Mouse (Mus musculus) midbrain, embryonic 12.5 days (tissue): Measurements from ENCODE around the gene Mamdc2. TPM values are rescaled to one million over a fixed set of nuclear protein-coding genes. Genes with fewer than 3 reads are reported as not detected.

Source experiments
- ATAC-seq: fragments of 200-750 bp; cut with Nextera tagmentation; 2 replicates; pipeline ENCODE4 v1.8.0; 2017; ENCODE audit warnings: low read depth, moderate TSS enrichment, moderate library complexity; ENCODE audit not compliant: low FRiP score
- H3K27ac ChIP-seq: fragments of 300-500 bp; sonication (generic); replicated peaks from 2 replicates; pipeline ENCODE4 v1.5.1; 2016; ENCODE audit warnings: mild to moderate bottlenecking
- H3K27me3 ChIP-seq: fragments of 300-500 bp; sonication (generic); 2 replicates; pipeline ENCODE4 v1.6.1; 2016; ENCODE audit warnings: mild to moderate bottlenecking
- H3K36me3 ChIP-seq: fragments of 300-500 bp; sonication (generic); 2 replicates; pipeline ENCODE4 v1.6.1; 2016
- H3K4me1 ChIP-seq: fragments of 300-500 bp; sonication (generic); 2 replicates; pipeline ENCODE4 v1.6.1; 2016
- H3K4me2 ChIP-seq: fragments of 300-500 bp; sonication (generic); replicated peaks from 2 replicates; pipeline ENCODE4 v1.6.1; 2016; ENCODE audit warnings: mild to moderate bottlenecking, moderate library complexity
- H3K4me3 ChIP-seq: fragments of 300-500 bp; sonication (generic); 2 replicates; pipeline ENCODE4 v1.5.1; 2016; ENCODE audit warnings: mild to moderate bottlenecking
- H3K9ac ChIP-seq: fragments of 300-500 bp; sonication (generic); replicated peaks from 2 replicates; pipeline ENCODE4 v1.6.1; 2016; ENCODE audit warnings: mild to moderate bottlenecking, moderate library complexity
- H3K9me3 ChIP-seq: fragments of 300-500 bp; sonication (generic); 2 replicates; pipeline ENCODE4 v1.6.1; 2016; ENCODE audit warnings: mild to moderate bottlenecking
- WGBS: fragments of 180-500 bp; shearing (Covaris S2); methylation state at CpG from one replicate; pipeline ENCODE4 v1.1.7; 2016; 5-methylcytosine and 5-hydroxymethylcytosine counted together
- polyA plus RNA-seq: library from polyadenylated mRNA; unstranded; fragments of >200 nt; fragmentation: Nextera tagmentation; extraction: Ambion mirVana; gene quantifications from 2 replicates; pipeline ENCODE4 v1.2.1, GENCODE M21; 2016

Gene Mamdc2
- polyA plus RNA-seq, 1 experiment from 2014 or later, result 2.5 TPM

GRCm38 (mm10) chr19:23349930-23350329 lies 98.3 kb downstream of the Mamdc2 start:
- Histone ChIP-seq H3K4me1 (no peaks in the 10 kb centered on the region), H3K27me3 (no peaks in the 10 kb centered on the region), H3K4me2 (no peak overlapping the region), H3K9ac (no peak overlapping the region), H3K27ac (no peak overlapping the region), H3K9me3 (no peaks in the 10 kb centered on the region), H3K36me3 (no peaks in the 10 kb centered on the region), H3K4me3 (no peak overlapping the region)
- WGBS, result 92% methylated on average over 2 of the region's 2 CpGs
- ATAC-seq, result no peak

GRCm38 (mm10) chr19:23342782-23343181 lies 105.5 kb downstream of the Mamdc2 start:
- Histone ChIP-seq H3K4me3 (no peak overlapping the region), H3K9me3 (no peaks in the 10 kb centered on the region), H3K27me3 (no peaks in the 10 kb centered on the region), H3K4me1 (no peaks in the 10 kb centered on the region), H3K36me3 (no peaks in the 10 kb centered on the region), H3K4me2 (no peak overlapping the region), H3K27ac (no peak overlapping the region), H3K9ac (no peak overlapping the region)
- 90% methylated on average over 3 of the region's 3 CpGs for WGBS
- no peak for ATAC-seq

GRCm38 (mm10) chr19:23332883-23333282 lies 115.4 kb downstream of the Mamdc2 start:
- no peak for ATAC-seq
- no peak overlapping the region for H3K9ac ChIP-seq

GRCm38 (mm10) chr19:23330842-23331241 lies 117.4 kb downstream of the Mamdc2 start:
- 72% methylated on average over 6 of the region's 6 CpGs for WGBS
- H3K4me2 ChIP-seq, result no peak overlapping the region
- no peaks in the 10 kb centered on the region for H3K9me3 ChIP-seq
- no peaks in the 10 kb centered on the region for H3K36me3 ChIP-seq
- no peak for ATAC-seq
- H3K4me1 ChIP-seq, result no peaks in the 10 kb centered on the region
- no peak overlapping the region for H3K27ac ChIP-seq
- no peaks in the 10 kb centered on the region for H3K27me3 ChIP-seq
- no peak overlapping the region for H3K4me3 ChIP-seq
- H3K9ac ChIP-seq, result no peak overlapping the region

More at GRCm38 (mm10) chr19:23332883-23333282, 115.4 kb downstream of the Mamdc2 start:
- Histone ChIP-seq H3K4me3 (no peak overlapping the region), H3K4me2 (no peak overlapping the region), H3K27me3 (no peaks in the 10 kb centered on the region), H3K4me1 (no peaks in the 10 kb centered on the region), H3K36me3 (no peaks in the 10 kb centered on the region), H3K9me3 (no peaks in the 10 kb centered on the region), H3K27ac (no peak overlapping the region)
- 91% methylated on average over 1 of the region's 1 CpGs for WGBS

- Histone ChIP-seq H3K4me3 (no peak overlapping the region), H3K9me3 (no peaks in the 10 kb centered on the region), H3K27me3 (no peaks in the 10 kb centered on the region), H3K4me1 (no peaks in the 10 kb centered on the region), H3K9ac (no peak overlapping the region), H3K36me3 (no peaks in the 10 kb centered on the region), H3K27ac (no peak overlapping the region), H3K4me2 (no peak overlapping the region)
- ATAC-seq, result no peak
- 92% methylated on average over 2 of the region's 2 CpGs for WGBS
Measured at GRCm38 (mm10) chr19:23329346-23329745, 118.9 kb downstream of the Mamdc2 start.

- Histone ChIP-seq H3K9ac (no peak overlapping the region), H3K4me3 (no peak overlapping the region), H3K27me3 (no peaks in the 10 kb centered on the region), H3K36me3 (no peaks in the 10 kb centered on the region), H3K27ac (no peak overlapping the region), H3K9me3 (no peaks in the 10 kb centered on the region), H3K4me1 (no peaks in the 10 kb centered on the region), H3K4me2 (no peak overlapping the region)
- 89% methylated on average over 3 of the region's 3 CpGs for WGBS
- no peak for ATAC-seq
Measured at GRCm38 (mm10) chr19:23327056-23327640, 121.1 kb downstream of the Mamdc2 start.

- Histone ChIP-seq H3K4me2 (no peak overlapping the region), H3K4me1 (no peaks in the 10 kb centered on the region), H3K4me3 (no peak overlapping the region), H3K9ac (no peak overlapping the region), H3K36me3 (no peaks in the 10 kb centered on the region), H3K9me3 (no peaks in the 10 kb centered on the region), H3K27ac (no peak overlapping the region), H3K27me3 (no peaks in the 10 kb centered on the region)
- no peak for ATAC-seq
- 90% methylated on average over 3 of the region's 3 CpGs for WGBS
Measured at GRCm38 (mm10) chr19:23323107-23323506, 125.1 kb downstream of the Mamdc2 start.

- no peak for ATAC-seq
- Histone ChIP-seq H3K9ac (no peak overlapping the region), H3K27me3 (no peaks in the 10 kb centered on the region), H3K36me3 (no peaks in the 10 kb centered on the region), H3K4me2 (no peak overlapping the region), H3K27ac (no peak overlapping the region), H3K9me3 (no peaks in the 10 kb centered on the region), H3K4me3 (no peak overlapping the region), H3K4me1 (no peaks in the 10 kb centered on the region)
- 81% methylated on average over 5 of the region's 5 CpGs for WGBS
Measured at GRCm38 (mm10) chr19:23317989-23318358, 130.3 kb downstream of the Mamdc2 start.

- H3K4me3 ChIP-seq, result no peak overlapping the region
- ATAC-seq, result no peak
- no peaks in the 10 kb centered on the region for H3K27me3 ChIP-seq
- H3K9me3 ChIP-seq, result no peaks in the 10 kb centered on the region
- no peaks in the 10 kb centered on the region for H3K36me3 ChIP-seq
- H3K4me2 ChIP-seq, result no peak overlapping the region
- no peak overlapping the region for H3K9ac ChIP-seq
- WGBS, result 77% methylated on average over 5 of the region's 5 CpGs
- no peaks in the 10 kb centered on the region for H3K4me1 ChIP-seq
- no peak overlapping the region for H3K27ac ChIP-seq
Measured at GRCm38 (mm10) chr19:23317295-23317988, 130.8 kb downstream of the Mamdc2 start.

- Histone ChIP-seq H3K27ac (no peak overlapping the region), H3K27me3 (no peaks in the 10 kb centered on the region), H3K9me3 (no peaks in the 10 kb centered on the region), H3K36me3 (no peaks in the 10 kb centered on the region), H3K4me1 (no peaks in the 10 kb centered on the region), H3K4me2 (no peak overlapping the region), H3K9ac (no peak overlapping the region), H3K4me3 (no peak overlapping the region)
- no peak for ATAC-seq
- WGBS, result 91% methylated on average over 5 of the region's 5 CpGs
Measured at GRCm38 (mm10) chr19:23316851-23317250, 131.4 kb downstream of the Mamdc2 start.

- Histone ChIP-seq H3K27ac (no peak overlapping the region), H3K9me3 (no peaks in the 10 kb centered on the region), H3K4me3 (no peak overlapping the region), H3K27me3 (no peaks in the 10 kb centered on the region), H3K36me3 (no peaks in the 10 kb centered on the region), H3K4me2 (no peak overlapping the region), H3K9ac (no peak overlapping the region), H3K4me1 (no peaks in the 10 kb centered on the region)
- WGBS, result 86% methylated on average over 2 of the region's 2 CpGs
- ATAC-seq, result no peak
Measured at GRCm38 (mm10) chr19:23309979-23310378, 138.3 kb downstream of the Mamdc2 start.

GRCm38 (mm10) chr19:23306671-23307070 lies 141.6 kb downstream of the Mamdc2 start:
- no peaks in the 10 kb centered on the region for H3K9me3 ChIP-seq
- no peaks in the 10 kb centered on the region for H3K27me3 ChIP-seq
- no peak overlapping the region for H3K27ac ChIP-seq
- H3K4me2 ChIP-seq, result no peak overlapping the region
- 85% methylated on average over 7 of the region's 7 CpGs for WGBS
- H3K36me3 ChIP-seq, result no peaks in the 10 kb centered on the region
- ATAC-seq, result no peak
- no peak overlapping the region for H3K9ac ChIP-seq
- H3K4me3 ChIP-seq, result no peak overlapping the region
- H3K4me1 ChIP-seq, result no peaks in the 10 kb centered on the region

- Histone ChIP-seq H3K27me3 (no peaks in the 10 kb centered on the region), H3K4me1 (no peaks in the 10 kb centered on the region), H3K36me3 (no peaks in the 10 kb centered on the region), H3K9ac (no peak overlapping the region), H3K27ac (no peak overlapping the region), H3K9me3 (no peaks in the 10 kb centered on the region), H3K4me3 (no peak overlapping the region), H3K4me2 (no peak overlapping the region)
- no peak for ATAC-seq
- 87% methylated on average over 3 of the region's 3 CpGs for WGBS
Measured at GRCm38 (mm10) chr19:23299987-23300386, 148.3 kb downstream of the Mamdc2 start.
